Mouse (Mus musculus) ES-E14 (cell line): ENCODE results near the gene Hist1h1d.
A peak's percentile ranks its signal among the peaks of the same experiment; 100 is the strongest.

Source experiments
- CHD2 ChIP-seq: IDR thresholded peaks from 2 replicates; pipeline ENCODE4 v1.6.1; 2014; ENCODE audit warnings: mild to moderate bottlenecking, low read depth, low read length, inconsistent platforms
- HCFC1 ChIP-seq: IDR thresholded peaks from 2 replicates; pipeline ENCODE4 v1.6.1; 2012; ENCODE audit warnings: low read length, inconsistent platforms, borderline replicate concordance; ENCODE audit not compliant: insufficient read depth
- ZC3H11A ChIP-seq: IDR thresholded peaks from 2 replicates; pipeline ENCODE4 v1.6.1; 2012; ENCODE audit warnings: low read depth, mild to moderate bottlenecking, inconsistent platforms, low read length, borderline replicate concordance
- ZNF384 ChIP-seq: IDR thresholded peaks from 2 replicates; pipeline ENCODE4 v1.6.1; 2012; ENCODE audit warnings: low read depth, low read length, inconsistent platforms

DNA sequence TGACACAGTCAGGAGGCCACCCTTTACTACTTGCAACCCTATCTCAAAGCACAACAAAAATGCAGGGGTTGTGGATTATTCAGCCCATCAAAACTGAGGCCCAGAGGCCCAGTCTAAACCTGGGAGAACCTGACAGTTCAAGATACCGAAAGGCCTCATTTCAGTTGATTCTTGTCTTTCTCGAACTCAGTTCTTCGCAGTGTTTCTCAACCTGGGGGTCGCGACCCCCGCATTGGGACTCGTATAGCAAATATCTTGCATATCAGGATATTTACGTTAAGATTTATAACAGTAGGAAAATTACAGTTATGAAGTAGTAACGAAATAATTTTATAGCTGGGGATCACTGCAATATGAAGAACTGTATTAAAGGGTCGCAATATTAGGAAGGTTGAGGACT lies 27.2 kb upstream of the Hist1h1d start:
- TF ChIP-seq HCFC1, result no peak
- TF ChIP-seq ZNF384, result no peak
- no peak for TF ChIP-seq ZC3H11A
- peak; percentile 97 for TF ChIP-seq CHD2
